Mouse (Mus musculus) liver, postnatal 0 days (tissue): ENCODE results near the gene Ptprd. TPM values are rescaled to one million over a fixed set of nuclear protein-coding genes. Genes with fewer than 3 reads are reported as not detected.

Experiments
- ATAC-seq: fragments of 200-750 bp; cut with Nextera tagmentation; 2 replicates; pipeline ENCODE4 v1.8.0; 2017; ENCODE audit warnings: mild to moderate bottlenecking, moderate library complexity
- DNase-seq: peaks from one replicate; pipeline ENCODE4 v3.0.0-alpha.2; 2016
- H3K27ac ChIP-seq: fragments of 300-500 bp; sonication (generic); 2 replicates; pipeline ENCODE4 v1.5.1; 2014; ENCODE audit warnings: antibody characterized with exemption, moderate library complexity, mild to moderate bottlenecking, low read depth
- H3K27me3 ChIP-seq: fragments of 300-500 bp; sonication (generic); 2 replicates; pipeline ENCODE4 v1.6.1; 2014; ENCODE audit warnings: low read length, control low read depth, mixed read lengths; ENCODE audit not compliant: insufficient read depth
- H3K36me3 ChIP-seq: fragments of 300-500 bp; sonication (generic); replicated peaks from 2 replicates; pipeline ENCODE4 v1.6.1; 2014; ENCODE audit warnings: mild to moderate bottlenecking, control low read depth, low read length, moderate library complexity, mixed read lengths; ENCODE audit not compliant: insufficient read depth
- H3K4me1 ChIP-seq: fragments of 300-500 bp; sonication (generic); 2 replicates; pipeline ENCODE4 v1.6.1; 2014; ENCODE audit warnings: antibody characterized with exemption, mild to moderate bottlenecking, control low read depth; ENCODE audit not compliant: insufficient read depth
- H3K4me2 ChIP-seq: fragments of 300-500 bp; sonication (generic); 2 replicates; pipeline ENCODE4 v1.6.1; 2014; ENCODE audit warnings: low read depth, mild to moderate bottlenecking, low read length, moderate library complexity, mixed read lengths
- H3K4me3 ChIP-seq: fragments of 300-500 bp; sonication (generic); 2 replicates; pipeline ENCODE4 v1.5.1; 2014; ENCODE audit warnings: low read depth, low read length
- H3K9ac ChIP-seq: fragments of 300-500 bp; sonication (generic); replicated peaks from 2 replicates; pipeline ENCODE4 v1.6.1; 2014; ENCODE audit warnings: mild to moderate bottlenecking, moderate library complexity
- H3K9me3 ChIP-seq: fragments of 300-500 bp; sonication (generic); 2 replicates; pipeline ENCODE4 v1.6.1; 2016; ENCODE audit warnings: mild to moderate bottlenecking, control low read depth, low read length, mixed read lengths
- CTCF ChIP-seq: sonication (generic); IDR thresholded peaks from 2 replicates; pipeline ENCODE4 v1.5.1; 2016; ENCODE audit warnings: antibody characterized with exemption, low read depth
- EP300 ChIP-seq: IDR thresholded peaks from 2 replicates; pipeline ENCODE4 v1.6.1; 2016; ENCODE audit warnings: antibody characterized with exemption, low read depth, mild to moderate bottlenecking
- WGBS: fragments of 180-500 bp; shearing (Covaris S2); extraction: QIAGEN DNeasy Blood & Tissue Kit; methylation state at CpG from one replicate; pipeline ENCODE4 v1.1.7; 2014; ENCODE audit not compliant: insufficient replicate concordance; 5-methylcytosine and 5-hydroxymethylcytosine counted together
- polyA plus RNA-seq: library from polyadenylated mRNA; unstranded; fragments of >200 nt; fragmentation: Nextera tagmentation; extraction: Ambion mirVana; gene quantifications from 2 replicates; pipeline ENCODE4 v1.2.1, GENCODE M21; 2015

Gene Ptprd
- polyA plus RNA-seq, 1 experiment from 2014 or later = 9.3 TPM

- Histone ChIP-seq H3K27me3 (no peaks in the 10 kb centered on the region), H3K4me1 (no peaks in the 10 kb centered on the region; the same call in 1 of the 2 replicates), H3K9ac (no peak overlapping the region), H3K4me3 (no peak overlapping the region), H3K4me2 (no peak overlapping the region), H3K36me3 (no peaks in the 10 kb centered on the region), H3K27ac (no peak overlapping the region), H3K9me3 (no peaks in the 10 kb centered on the region)
- no peak for DNase-seq
- ATAC-seq = no peak
- TF ChIP-seq CTCF = no peak
- TF ChIP-seq EP300 = no peak
- WGBS = 76% methylated on average over 1 of the region's 1 CpGs
Observed at GRCm38 (mm10) chr4:76175086-76175485, 2036.7 kb downstream of the Ptprd start.

GRCm38 (mm10) chr4:76155750-76156149 lies 2056.0 kb downstream of the Ptprd start:
- TF ChIP-seq CTCF = no peak
- Histone ChIP-seq H3K27ac (no peak overlapping the region), H3K4me3 (no peak overlapping the region), H3K4me1 (no peaks in the 10 kb centered on the region), H3K27me3 (no peaks in the 10 kb centered on the region), H3K4me2 (no peak overlapping the region), H3K9me3 (no peaks in the 10 kb centered on the region), H3K36me3 (no peaks in the 10 kb centered on the region), H3K9ac (no peak overlapping the region)
- DNase-seq (no peak), ATAC-seq (no peak)
- 29% methylated on average over 1 of the region's 1 CpGs for WGBS

- H3K9ac ChIP-seq = no peak overlapping the region
- no peak overlapping the region for H3K27ac ChIP-seq
- ATAC-seq (no peak), DNase-seq (no peak)
- no peak overlapping the region for H3K4me2 ChIP-seq
- WGBS = 57% methylated on average over 2 of the region's 2 CpGs
- H3K27me3 ChIP-seq = no peaks in the 10 kb centered on the region
- H3K4me1 ChIP-seq = no peaks in the 10 kb centered on the region
- no peaks in the 10 kb centered on the region for H3K36me3 ChIP-seq
- TF ChIP-seq CTCF = no peak
- TF ChIP-seq EP300 = no peak
- no peaks in the 10 kb centered on the region for H3K9me3 ChIP-seq
- H3K4me3 ChIP-seq = no peak overlapping the region
Observed at GRCm38 (mm10) chr4:76154190-76154589, 2057.6 kb downstream of the Ptprd start.

GRCm38 (mm10) chr4:76144925-76145324 lies 2066.8 kb downstream of the Ptprd start:
- 83% methylated on average over 4 of the region's 4 CpGs for WGBS
- H3K4me1 ChIP-seq = no peaks in the 10 kb centered on the region
- TF ChIP-seq EP300 (no peak), CTCF (no peak)
- no peak overlapping the region for H3K4me2 ChIP-seq
- no peaks in the 10 kb centered on the region for H3K36me3 ChIP-seq
- H3K9ac ChIP-seq = no peak overlapping the region
- H3K9me3 ChIP-seq = no peaks in the 10 kb centered on the region
- no peaks in the 10 kb centered on the region for H3K27me3 ChIP-seq
- no peak overlapping the region for H3K27ac ChIP-seq
- no peak overlapping the region for H3K4me3 ChIP-seq
- DNase-seq (no peak), ATAC-seq (no peak)

- DNase-seq = no peak
- 61% methylated on average over 2 of the region's 2 CpGs for WGBS
- Histone ChIP-seq H3K36me3 (no peaks in the 10 kb centered on the region), H3K27ac (no peak overlapping the region), H3K4me2 (no peak overlapping the region), H3K9ac (no peak overlapping the region), H3K4me1 (no peaks in the 10 kb centered on the region), H3K4me3 (no peak overlapping the region), H3K9me3 (no peaks in the 10 kb centered on the region), H3K27me3 (no peaks in the 10 kb centered on the region)
- TF ChIP-seq EP300 = no peak
- TF ChIP-seq CTCF = no peak
- no peak for ATAC-seq
Observed at GRCm38 (mm10) chr4:76144333-76144732, 2067.4 kb downstream of the Ptprd start.

- Histone ChIP-seq H3K4me3 (no peak overlapping the region), H3K27me3 (no peaks in the 10 kb centered on the region), H3K36me3 (no peaks in the 10 kb centered on the region), H3K4me2 (no peak overlapping the region), H3K27ac (no peak overlapping the region), H3K9me3 (no peaks in the 10 kb centered on the region), H3K9ac (no peak overlapping the region), H3K4me1 (no peaks in the 10 kb centered on the region)
- 76% methylated on average over 3 of the region's 3 CpGs for WGBS
- TF ChIP-seq CTCF = no peak
- no peak for TF ChIP-seq EP300
- DNase-seq (no peak), ATAC-seq (no peak)
Observed at GRCm38 (mm10) chr4:76137901-76138300, 2073.9 kb downstream of the Ptprd start.

GRCm38 (mm10) chr4:76136625-76137024 lies 2075.1 kb downstream of the Ptprd start:
- DNase-seq = no peak
- Histone ChIP-seq H3K27me3 (no peaks in the 10 kb centered on the region), H3K4me2 (no peak overlapping the region), H3K27ac (no peak overlapping the region), H3K36me3 (no peaks in the 10 kb centered on the region), H3K4me3 (no peak overlapping the region), H3K9ac (no peak overlapping the region), H3K4me1 (no peaks in the 10 kb centered on the region), H3K9me3 (no peaks in the 10 kb centered on the region)
- no peak for ATAC-seq
- no peak for TF ChIP-seq EP300
- TF ChIP-seq CTCF = no peak
- WGBS = 80% methylated on average over 14 of the region's 14 CpGs
